Mouse (Mus musculus): ENCODE measurements around the gene Hoxd12. TPM values are rescaled to one million over a fixed set of nuclear protein-coding genes. Genes with fewer than 3 reads are reported as not detected.

The Hoxd12 gene
- polyA plus RNA-seq (2016; fragmentation: Nextera tagmentation; extraction: Ambion mirVana), result 0.11 TPM in 1 of 2 replicates, not detected in the other

- Histone ChIP-seq H3K27me3 (peaks cover 95% of the 10 kb centered on the region), H3K9me3 (no peaks in the 10 kb centered on the region), H3K27ac (no peak within 1 kb of the TSS), H3K36me3 (no peaks in the 10 kb centered on the region), H3K4me3 (no peak within 1 kb of the TSS), H3K9ac (no peak within 1 kb of the TSS), H3K4me2 (replicated peaks) (no peak within 1 kb of the TSS), H3K4me1 (0 out of 2 replicates have a peak, but pooled peaks cover 16% of the 10 kb centered on the region)
- no peak for ATAC-seq (ENCODE audit: insufficient number of reproducible peaks, insufficient read depth, low FRiP score, low TSS enrichment)
- 2% methylated on average over 47 of the region's 47 CpGs for WGBS
These were observed at the start of gene Hoxd12 for GRCm38 (mm10) chr2:74674881-74675665. TSS of gene Hoxd12 (plus strand) at chr2:74675013.

DNA sequence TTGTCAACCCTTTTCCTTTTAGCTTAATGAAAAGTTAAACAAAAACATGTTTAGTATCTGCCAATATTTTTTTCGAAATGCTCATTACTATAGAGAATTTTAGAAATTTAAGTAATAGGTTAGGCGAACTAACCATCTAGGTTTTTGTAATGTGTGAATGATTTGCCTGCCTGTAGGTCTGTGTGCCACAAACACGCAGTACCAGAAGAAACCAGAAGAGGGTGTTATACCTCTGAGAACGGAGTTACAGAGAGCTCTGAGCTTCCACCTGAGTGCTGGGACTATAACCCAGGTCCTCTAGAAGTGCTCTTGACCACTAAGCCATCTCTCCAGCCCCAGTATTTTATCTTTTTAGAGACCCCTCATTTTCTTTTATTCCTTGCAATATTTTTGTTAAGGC lies 39.4 kb upstream of the Hoxd12 start:
- Histone ChIP-seq H3K9ac (no peak overlapping the region), H3K4me1 (no peaks in the 10 kb centered on the region), H3K27me3 (no peaks in the 10 kb centered on the region), H3K4me2 (replicated peaks) (no peak overlapping the region), H3K36me3 (no peaks in the 10 kb centered on the region), H3K27ac (no peak overlapping the region), H3K4me3 (no peak overlapping the region), H3K9me3 (0 out of 2 replicates have a peak, but pooled peaks cover 3% of the 10 kb centered on the region)
- ATAC-seq (ENCODE audit: insufficient number of reproducible peaks, insufficient read depth, low FRiP score, low TSS enrichment), result no peak
- 61% methylated on average over 4 of the region's 4 CpGs for WGBS

GRCm38 (mm10) chr2:74642431-74642830 lies 32.4 kb upstream of the Hoxd12 start:
- no peak overlapping the region for H3K4me3 ChIP-seq
- WGBS, result 68% methylated on average over 5 of the region's 5 CpGs

DNA sequence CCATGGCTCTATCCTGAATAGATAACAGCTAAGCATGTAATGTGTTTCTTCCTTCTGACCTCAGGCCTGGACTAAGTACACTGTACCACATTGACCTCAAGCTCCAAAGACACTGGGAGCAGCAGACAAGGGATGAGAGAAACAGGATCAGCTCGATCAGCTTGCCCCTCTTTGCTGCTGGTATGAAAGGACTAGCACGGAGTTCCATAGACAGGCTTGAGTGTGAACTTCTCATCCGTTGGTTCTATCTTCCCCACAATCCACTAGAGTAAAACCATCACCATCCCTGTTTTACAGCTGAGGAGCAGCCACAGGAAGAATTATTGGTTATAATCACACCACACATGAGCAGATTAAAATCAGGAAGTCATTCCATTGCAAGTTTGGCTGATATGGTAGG lies 29.2 kb upstream of the Hoxd12 start:
- Histone ChIP-seq H3K27ac (no peak overlapping the region), H3K9ac (no peak overlapping the region), H3K4me2 (replicated peaks) (no peak overlapping the region), H3K27me3 (peaks cover 68% of the 10 kb centered on the region), H3K9me3 (no peaks in the 10 kb centered on the region), H3K4me1 (0 out of 2 replicates have a peak, but pooled peaks cover 3% of the 10 kb centered on the region), H3K4me3 (no peak overlapping the region), H3K36me3 (no peaks in the 10 kb centered on the region)
- WGBS, result 81% methylated on average over 3 of the region's 3 CpGs
- ATAC-seq (ENCODE audit: insufficient number of reproducible peaks, insufficient read depth, low FRiP score, low TSS enrichment), result no peak

More at GRCm38 (mm10) chr2:74642431-74642830, 32.4 kb upstream of the Hoxd12 start:
- H3K36me3 ChIP-seq, result no peaks in the 10 kb centered on the region
- no peaks in the 10 kb centered on the region for H3K9me3 ChIP-seq
- no peak overlapping the region for H3K27ac ChIP-seq
- H3K4me2 ChIP-seq (replicated peaks), result no peak overlapping the region
- no peak for ATAC-seq (ENCODE audit: insufficient number of reproducible peaks, insufficient read depth, low FRiP score, low TSS enrichment)
- H3K9ac ChIP-seq, result no peak overlapping the region
- 0 out of 2 replicates have a peak, but pooled peaks cover 1% of the 10 kb centered on the region for H3K4me1 ChIP-seq
- peaks cover 39% of the 10 kb centered on the region for H3K27me3 ChIP-seq

DNA sequence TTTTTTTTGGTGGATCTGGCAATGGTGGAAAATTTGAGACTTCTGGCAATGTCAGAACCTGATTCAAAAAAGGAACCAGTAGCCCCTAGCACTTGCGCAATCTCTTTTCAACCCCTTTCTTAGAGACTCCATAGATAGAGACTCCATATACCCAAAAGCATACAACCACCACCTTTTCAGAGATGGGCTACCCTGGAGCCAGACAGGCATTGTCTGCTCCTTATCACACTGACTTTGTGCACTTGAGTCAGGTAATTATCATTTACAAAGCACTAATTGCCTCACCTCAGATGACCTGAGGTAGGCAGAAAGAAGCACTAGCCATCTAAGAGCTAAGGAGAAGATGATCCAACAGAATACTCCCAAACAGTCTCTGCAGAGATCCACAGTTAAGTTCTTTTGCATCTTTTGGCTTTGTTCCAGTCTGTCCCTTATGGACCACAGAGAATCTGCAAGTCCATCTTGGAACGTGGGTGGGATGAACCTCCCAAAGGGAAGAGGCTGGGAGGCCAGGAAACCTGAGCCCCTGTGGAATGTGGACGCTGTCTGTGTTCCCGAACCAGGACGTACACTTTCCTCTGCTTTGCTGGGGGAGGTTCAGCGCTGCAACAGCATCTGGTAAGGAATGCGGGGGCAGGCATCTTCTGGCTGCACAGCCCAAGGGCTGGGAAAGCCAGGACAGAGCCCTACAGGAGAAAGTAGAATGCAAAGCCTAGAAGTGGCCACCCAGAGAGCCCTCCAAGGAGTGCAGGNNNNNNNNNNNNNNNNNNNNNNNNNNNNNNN lies 27.5 kb upstream of the Hoxd12 start:
- no peak for ATAC-seq (ENCODE audit: insufficient number of reproducible peaks, insufficient read depth, low FRiP score, low TSS enrichment)
- Histone ChIP-seq H3K4me3 (no peak overlapping the region), H3K4me1 (0 out of 2 replicates have a peak, but pooled peaks cover 3% of the 10 kb centered on the region), H3K9me3 (no peaks in the 10 kb centered on the region), H3K27ac (no peak overlapping the region), H3K36me3 (no peaks in the 10 kb centered on the region), H3K9ac (no peak overlapping the region), H3K4me2 (replicated peaks) (no peak overlapping the region), H3K27me3 (peaks cover 82% of the 10 kb centered on the region)
- WGBS, result 12% methylated on average over 7 of the region's 7 CpGs

DNA sequence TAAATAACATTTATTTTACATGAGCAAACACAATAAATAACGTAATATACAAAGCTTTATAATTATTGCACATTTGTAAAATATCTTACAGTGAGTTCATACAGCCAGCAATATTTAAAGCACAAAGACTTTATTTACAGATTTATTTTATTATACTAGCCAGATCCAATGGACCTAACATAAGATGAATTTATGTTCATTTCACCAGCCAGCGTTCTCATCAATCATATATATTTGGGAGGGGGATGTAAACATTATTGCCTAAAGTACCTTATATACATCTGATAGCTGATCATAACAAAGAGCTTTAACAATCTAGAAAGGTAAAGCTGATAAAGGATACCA lies 21.8 kb upstream of the Hoxd12 start:
- no peak overlapping the region for H3K9ac ChIP-seq
- H3K4me1 ChIP-seq, result peaks cover 9% of the 10 kb centered on the region; the same call in 1 of the 2 replicates
- no peak overlapping the region for H3K4me3 ChIP-seq
- H3K4me2 ChIP-seq (replicated peaks), result no peak overlapping the region
- WGBS, result 28% methylated on average over 2 of the region's 2 CpGs
- no peak for ATAC-seq (ENCODE audit: insufficient number of reproducible peaks, insufficient read depth, low FRiP score, low TSS enrichment)
- no peaks in the 10 kb centered on the region for H3K9me3 ChIP-seq
- H3K27me3 ChIP-seq, result peaks cover 81% of the 10 kb centered on the region
- no peaks in the 10 kb centered on the region for H3K36me3 ChIP-seq
- no peak overlapping the region for H3K27ac ChIP-seq

DNA sequence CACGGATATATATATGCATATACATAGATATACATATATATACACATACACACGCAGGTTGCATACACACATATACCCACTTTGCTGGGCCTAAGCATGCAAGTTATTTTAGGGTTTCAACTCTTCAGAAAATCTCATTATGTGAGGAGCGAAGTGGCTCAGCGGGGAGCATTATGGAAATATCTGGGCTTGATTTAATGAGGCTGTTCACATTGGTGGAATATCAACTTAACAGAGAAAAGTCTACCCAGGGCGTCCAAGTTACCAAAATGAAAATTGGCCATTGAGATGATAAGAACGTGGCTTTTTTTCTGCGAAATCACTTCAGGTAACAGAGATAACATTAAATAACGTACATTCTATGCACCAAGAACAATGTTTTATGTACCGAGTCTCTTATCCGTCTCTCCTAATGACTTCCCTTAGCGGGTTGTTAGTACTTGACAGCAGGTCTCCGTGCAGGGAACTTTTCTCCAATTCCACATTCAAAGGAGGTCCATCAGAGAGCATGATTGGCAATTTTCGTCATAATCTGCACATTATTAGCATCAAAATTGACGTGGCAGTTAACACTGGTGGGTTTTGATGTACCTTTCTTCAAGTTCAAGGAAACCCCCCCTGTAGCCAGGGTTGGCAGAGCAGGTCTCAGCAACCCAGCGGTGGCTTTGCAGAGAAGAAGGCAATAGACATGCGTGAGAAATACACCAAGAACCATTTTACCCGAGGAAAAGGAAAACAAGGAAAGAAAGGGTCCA lies 20.9 kb upstream of the Hoxd12 start:
- Histone ChIP-seq H3K27ac (no peak overlapping the region), H3K4me2 (replicated peaks) (no peak overlapping the region), H3K9me3 (no peaks in the 10 kb centered on the region), H3K36me3 (no peaks in the 10 kb centered on the region), H3K4me1 (peaks cover 9% of the 10 kb centered on the region; the same call in 1 of the 2 replicates), H3K9ac (no peak overlapping the region), H3K27me3 (peaks cover 77% of the 10 kb centered on the region), H3K4me3 (no peak overlapping the region)
- WGBS, result 10% methylated on average over 17 of the region's 17 CpGs
- ATAC-seq (ENCODE audit: insufficient number of reproducible peaks, insufficient read depth, low FRiP score, low TSS enrichment), result no peak

GRCm38 (mm10) chr2:74654743-74655419 lies 19.9 kb upstream of the Hoxd12 start:
- no peak overlapping the region for H3K4me2 ChIP-seq (replicated peaks)
- no peaks in the 10 kb centered on the region for H3K36me3 ChIP-seq
- ATAC-seq (ENCODE audit: insufficient number of reproducible peaks, insufficient read depth, low FRiP score, low TSS enrichment), result no peak
- no peak overlapping the region for H3K27ac ChIP-seq
- H3K9ac ChIP-seq, result no peak overlapping the region
- no peaks in the 10 kb centered on the region for H3K9me3 ChIP-seq
- peaks cover 9% of the 10 kb centered on the region; the same call in 1 of the 2 replicates for H3K4me1 ChIP-seq
- peaks cover 78% of the 10 kb centered on the region for H3K27me3 ChIP-seq
- no peak overlapping the region for H3K4me3 ChIP-seq
- WGBS, result 4% methylated on average over 15 of the region's 20 CpGs

GRCm38 (mm10) chr2:74655420-74655781 lies 19.4 kb upstream of the Hoxd12 start:
- Histone ChIP-seq H3K9me3 (no peaks in the 10 kb centered on the region), H3K4me3 (peak overlapping the region; percentile 32), H3K27me3 (peaks cover 73% of the 10 kb centered on the region), H3K4me2 (replicated peaks) (peak overlapping the region; percentile 50), H3K27ac (no peak overlapping the region), H3K36me3 (no peaks in the 10 kb centered on the region), H3K4me1 (peaks cover 9% of the 10 kb centered on the region; the same call in 1 of the 2 replicates), H3K9ac (no peak overlapping the region; the same call in 1 of the 2 replicates)
- ATAC-seq (ENCODE audit: insufficient number of reproducible peaks, insufficient read depth, low FRiP score, low TSS enrichment), result no peak
- 0% methylated on average over 40 of the region's 47 CpGs for WGBS

DNA sequence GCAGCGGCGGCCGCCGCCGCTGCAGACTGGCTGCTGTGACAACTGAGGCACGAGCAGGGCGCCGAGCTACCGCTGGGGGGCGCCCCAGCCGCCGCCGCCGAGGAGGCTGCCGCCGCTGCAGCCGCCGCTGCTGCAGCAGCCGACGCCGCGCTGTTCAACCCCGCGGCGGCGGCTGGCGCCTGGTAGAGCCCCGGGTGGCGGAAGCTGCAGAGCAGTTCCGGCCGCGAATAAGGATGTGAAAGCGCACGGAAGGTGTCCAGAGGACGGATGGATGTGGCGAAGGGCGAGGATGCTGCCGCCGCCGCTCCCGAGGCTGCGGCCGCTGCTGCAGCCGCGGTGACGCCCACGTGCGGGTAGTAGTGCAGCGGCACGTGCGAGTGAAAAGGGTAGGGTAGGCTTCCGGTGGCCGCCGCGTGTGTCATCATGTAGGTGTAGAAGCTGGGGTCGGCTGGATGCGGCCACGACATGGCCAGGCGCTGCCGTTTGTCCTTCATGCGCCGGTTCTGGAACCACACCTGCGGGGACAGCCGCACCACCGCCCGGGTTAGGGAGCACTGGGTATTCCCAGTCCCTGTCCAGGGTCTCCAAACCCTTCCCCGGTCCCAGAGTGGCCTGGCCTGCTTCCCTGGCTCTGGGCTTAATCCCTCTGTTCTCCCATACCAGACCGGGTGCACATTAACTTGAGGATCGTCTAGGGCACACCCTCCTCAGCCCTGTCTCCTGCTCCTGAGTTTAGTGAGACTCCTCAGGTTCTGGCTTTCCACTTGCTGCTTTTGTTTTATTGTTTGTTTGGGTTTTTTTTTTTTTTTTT lies 18.8 kb upstream of the Hoxd12 start:
- no peak for ATAC-seq (ENCODE audit: insufficient number of reproducible peaks, insufficient read depth, low FRiP score, low TSS enrichment)
- H3K27ac ChIP-seq, result no peak overlapping the region
- H3K9ac ChIP-seq, result no peak overlapping the region; the same call in 1 of the 2 replicates
- H3K9me3 ChIP-seq, result no peaks in the 10 kb centered on the region
- WGBS, result under 1% methylated on average over 65 of the region's 69 CpGs
- H3K4me3 ChIP-seq, result peak overlapping the region; percentile 32
- H3K4me1 ChIP-seq, result peaks cover 9% of the 10 kb centered on the region; the same call in 1 of the 2 replicates
- H3K27me3 ChIP-seq, result peaks cover 74% of the 10 kb centered on the region
- peak overlapping the region; percentile 50 for H3K4me2 ChIP-seq (replicated peaks)
- no peaks in the 10 kb centered on the region for H3K36me3 ChIP-seq

Data from embryonic facial prominence, embryonic 12.5 days (tissue).